Mouse (Mus musculus) lung, postnatal 25 days (tissue): ENCODE measurements at regions not wholly inside any gene's neighbourhood (a gene's known extent, or its start where the extent isn't known, plus 50 kb on each side); places are given as distances from the start of the nearest gene placed in this dataset.

ENCODE experiments used
- DNase-seq: peaks from one replicate; pipeline ENCODE4 v3.0.0; 2022; ENCODE audit warnings: low spot score

DNA sequence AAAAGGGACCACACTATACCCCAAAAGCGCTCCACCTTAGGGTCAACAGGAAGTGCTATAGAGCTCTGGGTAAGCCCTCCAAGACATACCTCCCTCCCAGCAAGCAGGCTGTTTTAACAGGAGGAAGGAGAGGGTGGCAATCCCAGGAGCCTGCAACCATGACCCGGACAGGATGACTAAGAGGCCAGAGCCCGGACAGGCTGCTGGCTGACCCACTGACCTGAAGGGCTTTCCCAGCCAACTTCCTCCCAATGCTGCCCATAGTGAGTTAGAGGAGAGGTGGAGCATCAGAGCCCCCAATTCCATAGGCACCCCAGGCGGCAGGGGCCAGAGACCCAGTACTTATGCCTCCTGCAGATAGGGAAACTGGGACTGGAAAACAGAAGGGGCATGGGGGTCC is 136.3 kb downstream of the Utp6 start:
- DNase-seq, result no peak

DNA sequence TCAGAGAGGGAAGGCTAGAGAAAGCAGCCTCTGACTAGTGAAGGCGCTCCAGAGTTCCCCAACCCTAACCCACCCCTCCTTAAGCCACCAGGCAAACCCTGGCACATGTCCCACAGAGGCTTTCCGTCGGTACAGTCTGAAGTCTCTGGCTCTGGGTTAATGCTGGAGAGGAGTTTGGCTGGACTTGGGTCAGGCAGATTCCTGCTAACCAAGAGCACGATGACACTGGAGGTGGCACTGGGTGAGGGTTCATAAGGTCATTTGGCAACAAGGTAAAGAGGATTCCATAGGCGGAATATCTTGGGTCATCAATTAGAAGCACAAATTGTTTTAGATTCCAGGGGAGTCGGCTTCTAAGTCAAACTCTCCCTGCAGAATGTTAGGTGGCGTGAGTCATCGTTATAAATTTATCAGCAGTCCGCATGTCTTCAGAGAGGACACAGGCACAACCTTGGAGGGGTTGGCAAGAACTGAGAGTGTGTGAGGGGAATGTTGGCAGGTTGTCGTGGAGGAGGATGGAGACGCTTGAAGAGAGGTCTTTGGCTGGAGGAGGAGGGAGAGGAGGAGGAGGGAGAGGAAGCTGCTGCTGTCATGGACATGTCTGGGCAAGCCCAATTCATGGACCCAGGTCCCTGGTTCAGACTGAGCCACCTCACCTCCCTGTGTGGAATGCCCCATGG is 138.4 kb downstream of the Utp6 start:
- DNase-seq, result no peak

DNA sequence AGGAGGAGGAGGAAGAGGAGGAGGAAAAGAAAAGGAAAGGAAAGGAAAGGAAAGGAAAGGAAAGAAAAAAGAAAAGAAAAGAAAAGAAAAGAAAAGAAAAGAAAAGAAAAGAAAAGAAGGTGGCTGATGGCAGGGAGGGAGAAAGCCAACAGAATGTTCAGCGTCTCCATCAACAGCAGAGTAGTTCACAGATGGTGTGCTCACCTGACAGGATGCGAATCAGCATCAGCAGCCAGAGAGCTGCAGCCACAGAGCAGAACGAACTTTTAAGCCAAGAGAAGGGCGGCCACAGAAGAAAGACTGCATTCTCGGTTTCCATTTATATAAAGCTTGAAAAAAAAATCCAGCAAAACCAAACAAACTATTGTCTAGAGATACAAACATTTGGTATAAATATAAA is 140.2 kb downstream of the Utp6 start:
- no peak for DNase-seq

DNA sequence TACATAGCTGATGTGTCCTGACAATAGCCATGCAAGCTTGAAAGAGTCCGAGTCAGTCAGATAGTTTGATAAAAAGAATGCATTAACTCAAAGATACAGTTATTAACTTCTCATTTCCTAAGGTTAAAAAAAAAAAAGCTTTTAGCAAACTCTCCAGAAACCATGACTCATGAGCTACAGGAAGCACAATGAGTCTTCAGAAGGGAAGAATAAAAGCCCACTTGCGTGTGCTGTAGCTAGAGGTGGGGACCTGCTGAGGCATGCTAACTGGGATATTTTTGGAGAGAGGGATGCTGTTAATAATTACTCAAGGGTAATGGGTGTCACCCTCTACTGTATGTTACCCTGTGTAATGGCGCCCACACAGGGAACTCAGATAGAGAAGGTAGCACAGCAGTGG is 147.0 kb downstream of the Utp6 start:
- no peak for DNase-seq

DNA sequence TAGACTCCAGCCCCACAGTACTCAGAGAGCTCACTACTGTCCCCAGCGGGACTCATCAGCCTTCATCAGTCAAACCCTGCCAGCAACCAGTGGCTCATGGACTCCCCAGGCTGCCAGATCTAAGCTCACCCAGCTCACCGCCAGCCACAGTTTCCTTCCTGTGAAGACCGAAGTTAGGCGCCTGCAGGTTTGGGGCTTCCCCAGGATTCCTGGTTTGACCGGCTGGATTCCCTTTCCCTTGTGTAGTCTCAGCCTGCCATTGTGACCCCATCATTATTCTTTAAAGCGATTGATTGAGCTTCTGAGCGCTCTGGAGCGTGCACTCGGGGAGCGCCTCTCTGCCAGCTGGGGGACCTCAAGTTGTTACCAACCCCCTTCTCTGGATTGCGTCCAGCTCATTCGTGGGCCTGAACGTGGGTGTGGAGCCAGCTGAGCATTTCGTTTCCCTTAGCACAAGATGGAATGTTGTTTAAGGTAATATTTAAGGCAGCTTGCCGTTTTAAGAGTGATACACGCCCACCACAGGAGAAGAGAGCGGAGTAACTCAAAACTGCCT is 155.2 kb downstream of the Utp6 start:
- peak; percentile 9 for DNase-seq

DNA sequence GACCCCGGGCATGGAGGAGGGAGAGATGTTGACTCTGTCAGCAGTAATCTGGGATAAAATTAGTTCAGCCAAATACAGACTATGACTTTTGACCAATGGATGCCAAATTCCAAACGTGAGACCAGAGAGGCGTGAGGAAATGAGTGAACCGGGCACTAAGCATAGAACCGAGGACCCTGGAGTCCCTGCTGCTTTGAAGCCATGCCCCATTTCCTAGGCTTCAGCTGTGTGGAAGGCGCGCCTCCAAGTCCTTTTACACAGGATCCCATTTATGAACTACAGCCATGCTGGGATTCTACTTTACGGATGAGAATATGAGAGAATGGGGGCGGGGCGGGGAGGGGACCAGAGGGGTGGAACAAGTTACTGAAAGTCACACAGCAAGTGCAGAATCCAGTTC is 155.8 kb downstream of the Utp6 start:
- DNase-seq, result no peak

DNA sequence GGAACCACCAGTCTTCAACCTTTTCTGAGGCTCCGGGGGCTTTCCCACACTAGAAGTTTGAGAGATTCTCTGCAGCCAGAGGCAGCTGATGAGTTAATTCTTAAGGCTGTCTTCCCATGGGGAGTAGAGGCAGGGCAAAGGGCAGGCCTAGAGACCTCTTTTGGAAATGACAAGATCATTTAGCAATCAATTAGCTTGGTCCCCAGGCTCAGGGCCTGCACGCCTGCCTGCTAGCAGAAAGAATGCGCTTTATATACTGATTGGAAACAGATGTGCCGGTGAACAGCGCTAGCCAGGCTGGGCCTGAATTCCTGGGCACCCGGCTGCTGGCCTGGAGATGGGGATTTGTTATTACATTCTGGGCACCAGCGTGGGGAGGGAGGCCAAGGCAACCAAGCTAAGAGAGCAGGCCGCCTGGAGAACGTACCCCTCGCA is 156.2 kb downstream of the Utp6 start:
- peak; percentile 30 for DNase-seq

DNA sequence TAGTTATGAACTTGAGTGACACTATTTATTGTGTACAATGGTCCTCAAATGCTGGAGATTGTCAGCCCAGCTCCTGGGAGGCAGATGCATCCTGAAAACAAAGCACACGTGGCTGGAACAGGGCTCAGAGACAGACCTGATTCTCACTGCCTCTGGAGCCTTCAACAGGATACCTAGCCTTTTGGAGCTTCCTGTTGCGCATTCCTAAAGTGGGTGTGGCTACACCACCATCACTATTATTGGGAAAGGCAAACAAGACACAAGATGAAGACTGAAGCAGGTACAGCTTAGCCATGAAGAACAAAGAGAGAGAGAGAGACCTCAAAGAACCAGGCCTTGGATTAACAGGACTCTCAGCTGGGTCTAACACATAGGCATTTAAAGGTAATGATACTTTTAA is 158.2 kb downstream of the Utp6 start:
- DNase-seq, result no peak

DNA sequence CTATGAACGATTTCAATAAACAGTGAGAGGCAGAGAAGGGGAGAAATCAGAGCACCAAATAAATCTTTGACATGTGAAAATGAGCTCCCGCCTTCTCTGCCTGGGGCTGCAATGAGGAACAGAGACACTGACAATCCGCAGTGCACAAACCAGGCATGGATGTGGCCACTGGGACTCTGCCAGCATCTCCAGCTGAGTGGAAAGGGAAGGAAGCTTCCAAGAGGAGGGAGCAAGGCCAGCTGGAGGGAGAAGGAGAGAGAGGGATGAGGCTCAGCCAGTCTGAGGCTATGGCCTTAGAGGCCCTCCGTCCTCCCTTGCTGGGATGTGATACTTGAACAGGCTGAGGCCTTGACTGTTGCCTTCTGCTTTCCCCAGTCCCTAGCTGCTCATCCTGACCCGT is 159.2 kb downstream of the Utp6 start:
- peak; percentile 62 for DNase-seq

DNA sequence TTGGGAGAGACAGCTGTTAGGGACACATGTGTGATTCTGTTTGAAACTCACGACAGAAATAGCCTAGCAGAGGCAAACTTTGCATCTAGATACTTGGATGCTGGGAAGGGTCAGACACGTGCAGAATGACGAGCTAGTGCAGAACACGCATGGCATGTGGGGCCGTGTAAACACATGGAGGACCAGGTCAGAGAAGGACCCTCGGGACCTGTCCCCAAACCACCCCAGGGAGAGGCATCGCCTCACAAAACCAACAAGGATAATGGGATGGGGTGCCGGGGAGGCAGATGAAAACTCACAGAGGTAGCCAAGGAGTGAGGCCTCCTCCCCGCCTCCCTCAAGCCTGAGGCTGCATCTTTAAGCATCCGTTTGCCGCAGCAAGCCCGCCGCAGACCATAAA is 159.6 kb downstream of the Utp6 start:
- DNase-seq, result no peak

DNA sequence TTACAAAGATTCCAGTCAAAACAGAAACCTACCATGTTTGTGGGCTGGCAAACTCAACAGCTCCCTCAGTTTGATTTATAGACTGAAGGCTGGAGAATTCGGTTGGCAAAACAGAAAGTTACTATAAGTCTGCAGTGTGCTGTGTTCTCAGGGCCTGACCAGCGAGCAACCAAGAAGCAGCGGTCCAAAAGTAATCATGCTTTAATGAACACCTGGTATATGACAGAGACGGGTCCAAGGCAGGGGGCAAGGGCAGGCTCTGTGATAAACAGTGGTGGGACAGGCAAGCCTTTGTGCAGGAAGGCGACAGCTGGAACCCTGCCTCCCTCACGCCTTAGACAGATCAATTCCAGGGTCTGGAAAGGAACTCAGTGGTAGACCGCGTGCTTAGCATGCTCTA is 161.9 kb downstream of the Utp6 start:
- no peak for DNase-seq

DNA sequence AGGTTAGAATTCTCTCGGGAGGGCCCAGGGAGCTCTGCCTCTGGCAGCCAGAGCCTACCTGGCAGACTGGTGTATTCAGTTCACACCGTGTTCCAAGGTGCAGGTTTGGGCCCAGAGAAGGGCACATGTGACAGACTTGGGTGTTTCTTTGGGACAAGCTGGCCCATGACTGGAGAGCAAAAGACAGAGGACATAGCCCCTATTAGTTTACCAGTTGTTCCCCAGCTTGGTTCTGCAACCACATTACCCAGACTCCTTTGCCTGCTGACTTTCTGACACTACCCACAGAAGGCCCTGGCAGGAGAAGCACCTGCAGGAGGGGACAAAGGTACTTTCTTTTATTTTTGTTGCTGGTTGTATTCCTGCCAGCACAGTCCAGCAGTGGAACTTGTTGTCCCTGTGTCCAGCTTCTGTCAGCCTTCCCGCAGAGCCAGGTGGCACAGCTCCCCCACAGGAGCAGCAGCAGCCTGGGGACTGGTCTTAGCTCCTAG is 173.9 kb downstream of the Utp6 start:
- no peak for DNase-seq

DNA sequence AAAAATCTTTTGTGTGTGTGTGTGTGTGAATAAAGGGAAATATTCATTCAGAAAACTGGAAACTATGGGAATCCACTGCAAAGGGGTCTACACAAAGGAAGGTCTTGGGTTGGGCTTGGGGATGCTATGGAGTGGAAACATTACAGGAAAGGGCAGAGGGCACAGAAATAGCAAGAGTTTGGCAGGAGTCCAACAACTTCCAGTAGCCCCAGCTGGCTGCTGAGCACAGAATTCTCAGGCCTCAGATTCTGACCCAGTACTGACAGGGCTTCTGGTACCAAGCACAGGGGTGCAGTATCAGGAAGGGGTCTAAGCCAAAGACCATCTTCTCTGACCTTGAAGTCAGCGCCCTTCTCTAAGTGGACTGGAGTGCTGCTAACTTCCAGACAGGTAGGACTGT is 174.4 kb downstream of the Utp6 start:
- DNase-seq, result no peak

DNA sequence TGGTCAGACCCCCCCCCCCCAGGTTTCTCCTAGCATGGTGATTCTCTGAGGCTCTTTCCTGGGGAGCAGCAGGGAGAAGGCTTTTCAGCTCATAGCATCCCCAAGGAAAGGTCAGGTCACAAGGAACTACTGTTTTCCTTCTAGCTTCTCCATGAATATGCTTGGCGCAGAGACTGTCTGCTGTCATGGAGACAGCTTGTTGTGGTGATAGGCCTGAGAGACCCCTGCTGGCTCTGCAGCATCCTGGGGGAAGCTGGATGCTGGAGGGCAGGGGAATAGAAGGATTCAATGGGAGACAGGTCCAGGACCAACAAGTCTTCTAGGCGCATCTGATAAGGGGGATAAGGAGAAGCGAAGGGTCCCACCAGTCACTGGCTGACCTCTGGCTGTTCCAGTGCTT is 178.1 kb downstream of the Utp6 start:
- no peak for DNase-seq

DNA sequence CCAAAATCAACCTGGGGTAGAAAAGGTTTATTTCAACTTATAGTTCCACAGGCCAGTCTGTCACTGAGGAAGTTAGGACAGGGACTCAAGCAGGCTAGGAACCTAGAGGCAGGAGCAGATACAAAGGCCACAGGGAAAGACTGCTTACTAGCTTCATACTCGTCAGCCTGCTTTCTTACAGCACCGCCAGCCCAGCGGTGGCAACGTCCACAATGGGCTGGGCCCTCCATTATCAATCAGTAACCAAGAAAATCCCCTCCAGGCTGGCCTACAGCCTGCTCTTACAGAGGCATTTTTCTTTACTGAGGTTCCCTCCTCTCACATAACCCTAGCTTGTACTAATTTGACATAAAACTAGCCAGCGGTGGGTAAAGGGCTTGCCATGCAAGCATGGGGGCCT is 180.2 kb downstream of the Utp6 start:
- no peak for DNase-seq

DNA sequence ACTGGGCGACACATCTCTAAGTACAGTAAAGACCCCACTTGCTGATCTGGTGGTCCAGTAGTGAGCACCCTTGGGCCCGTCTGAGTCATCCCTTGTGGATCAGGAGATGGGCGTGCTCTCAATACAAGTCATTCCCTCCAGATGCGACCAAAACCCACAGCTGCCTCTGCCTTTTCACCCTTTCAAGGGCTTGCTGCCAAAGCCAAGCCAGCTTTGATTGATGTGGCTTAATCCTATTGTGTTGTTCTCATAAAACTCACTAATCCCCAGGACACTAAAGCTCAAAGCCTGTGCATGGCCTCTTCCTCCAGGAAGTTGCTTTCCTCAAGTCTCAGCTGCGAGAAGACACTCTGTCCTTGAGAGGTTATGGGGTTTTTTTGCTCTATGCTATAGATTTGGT is 182.4 kb downstream of the Utp6 start:
- no peak for DNase-seq

DNA sequence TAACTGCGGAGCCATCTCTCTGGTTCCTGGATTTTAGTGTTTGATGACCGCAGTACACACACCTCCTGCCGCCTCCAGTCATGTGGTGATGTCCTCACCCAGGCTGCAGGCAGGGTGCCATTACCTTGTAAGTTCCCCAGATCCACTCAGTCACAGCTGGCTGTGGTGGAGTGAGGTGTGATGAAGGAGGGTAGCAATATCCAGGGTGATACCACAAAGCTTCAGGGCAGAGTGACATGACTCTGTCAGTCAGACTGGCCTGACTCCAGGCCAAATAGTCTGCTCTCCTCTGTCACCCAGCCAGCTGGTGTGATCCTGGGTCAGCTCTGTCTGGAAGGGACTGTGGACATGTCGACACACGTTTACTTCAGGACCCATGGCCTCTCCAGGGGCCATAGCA is 183.7 kb downstream of the Utp6 start:
- no peak for DNase-seq

DNA sequence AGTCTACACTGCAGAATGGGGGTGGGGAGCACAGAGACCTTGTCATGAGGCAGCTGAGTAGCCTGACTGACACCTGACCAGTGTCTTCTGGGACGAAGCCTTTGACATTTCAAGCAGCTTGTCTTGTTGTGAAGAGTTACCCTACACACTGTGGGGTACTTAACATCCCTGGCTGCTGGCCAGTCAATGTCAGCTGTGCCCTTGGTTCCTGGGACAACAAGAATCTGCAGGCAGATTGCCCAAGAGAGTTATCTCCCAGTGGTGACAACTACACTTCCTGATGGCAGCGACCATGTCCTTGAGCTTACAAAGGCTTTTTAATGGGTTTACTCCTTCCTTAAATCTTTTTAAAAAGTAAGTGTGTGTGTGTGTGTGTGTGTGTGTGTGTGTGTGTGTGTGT is 184.2 kb downstream of the Utp6 start:
- no peak for DNase-seq

DNA sequence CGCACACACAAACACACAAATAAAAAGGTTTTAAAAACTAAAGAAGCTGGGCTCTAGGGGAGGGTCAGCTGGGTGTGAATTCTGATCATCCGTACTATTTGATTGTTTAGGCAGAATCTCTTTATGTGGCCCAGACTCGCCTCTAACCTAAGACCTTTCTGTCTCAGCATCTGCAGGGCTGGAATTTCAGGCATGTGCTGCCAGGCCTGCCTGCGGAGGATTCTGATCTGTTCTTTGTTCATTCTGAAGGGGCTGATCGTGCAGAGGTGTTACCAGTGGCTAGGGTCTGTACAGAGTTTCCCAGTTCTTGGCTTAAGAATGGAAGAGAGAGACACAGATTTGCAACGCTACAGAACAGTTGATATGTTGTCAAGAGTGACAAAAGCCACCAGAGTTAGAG is 185.6 kb downstream of the Rab11fip4 start:
- DNase-seq, result no peak

DNA sequence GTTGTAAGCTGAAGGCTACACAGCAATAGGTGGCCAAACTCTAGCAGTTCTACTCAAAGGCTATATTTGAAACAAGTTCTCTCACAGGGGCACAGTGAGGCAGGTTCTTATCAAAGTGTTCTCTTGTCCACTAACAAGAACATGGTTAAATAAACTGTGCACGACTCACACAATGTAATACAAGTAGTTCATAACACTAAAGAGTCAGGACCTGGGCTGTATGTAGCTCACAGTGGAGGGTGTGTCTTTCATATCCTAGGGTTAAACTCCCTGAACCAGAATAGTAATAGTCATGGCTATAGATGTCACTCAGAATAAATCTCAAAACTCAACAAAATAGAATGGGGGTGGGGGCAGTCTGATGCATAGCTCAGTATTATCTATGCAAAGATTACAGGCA is 182.7 kb downstream of the Rab11fip4 start:
- no peak for DNase-seq

DNA sequence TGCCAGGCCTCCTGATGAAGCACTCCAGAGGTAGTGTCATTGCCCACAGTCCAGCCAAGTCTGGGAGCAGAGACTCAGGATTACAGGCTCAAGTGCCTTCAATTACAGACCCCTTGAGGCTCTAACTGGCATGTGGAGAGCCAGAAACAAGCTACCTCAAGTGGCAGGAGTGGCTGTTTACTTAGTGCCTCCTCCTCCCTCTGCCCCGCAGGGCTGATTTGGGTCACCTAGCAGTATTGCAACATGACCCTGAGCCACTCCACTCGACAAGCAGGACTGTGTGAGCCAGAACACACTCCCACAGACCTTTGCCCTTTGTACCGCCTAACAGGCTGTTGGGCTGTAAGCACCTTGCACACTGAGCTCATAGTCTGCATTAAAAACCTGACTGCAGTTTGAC is 180.4 kb downstream of the Rab11fip4 start:
- DNase-seq, result peak; percentile 94

DNA sequence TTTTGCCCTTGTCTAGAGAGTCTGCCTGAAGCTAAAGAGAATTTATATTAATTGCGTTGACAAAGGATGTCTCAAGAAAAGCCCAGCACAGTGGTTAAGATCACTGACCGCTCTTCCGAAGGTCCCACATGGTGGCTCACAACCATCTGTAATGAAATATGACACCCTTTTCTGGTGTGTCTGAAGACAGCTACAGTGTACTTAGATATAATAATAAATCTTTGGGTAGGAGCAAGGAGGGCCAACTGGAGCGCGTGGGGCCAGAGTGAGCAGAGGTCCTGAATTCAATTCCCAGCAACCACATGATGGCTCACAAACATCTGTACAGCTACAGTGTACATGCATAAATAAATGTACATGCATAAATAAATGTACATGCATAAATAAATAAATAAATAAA is 176.1 kb downstream of the Rab11fip4 start:
- DNase-seq, result no peak

DNA sequence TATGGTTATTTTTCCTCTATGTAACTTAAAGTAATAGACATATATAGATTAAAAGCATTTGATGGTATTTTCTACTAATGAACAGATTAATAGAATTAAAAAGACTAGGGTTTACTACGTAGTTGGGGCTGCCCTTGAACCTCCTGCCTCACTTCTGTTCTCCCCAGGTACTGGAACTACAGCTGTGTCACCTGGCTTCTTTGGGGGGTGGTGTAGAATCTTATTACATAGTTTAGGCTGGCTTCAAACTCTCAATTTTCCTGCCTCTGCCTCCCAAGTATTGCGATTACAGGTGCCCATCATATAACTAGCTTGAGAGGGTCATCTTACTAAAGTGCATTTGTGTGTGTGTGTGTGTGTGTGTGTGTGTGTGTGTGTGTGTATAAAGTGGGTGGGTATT is 175.0 kb downstream of the Rab11fip4 start:
- no peak for DNase-seq

DNA sequence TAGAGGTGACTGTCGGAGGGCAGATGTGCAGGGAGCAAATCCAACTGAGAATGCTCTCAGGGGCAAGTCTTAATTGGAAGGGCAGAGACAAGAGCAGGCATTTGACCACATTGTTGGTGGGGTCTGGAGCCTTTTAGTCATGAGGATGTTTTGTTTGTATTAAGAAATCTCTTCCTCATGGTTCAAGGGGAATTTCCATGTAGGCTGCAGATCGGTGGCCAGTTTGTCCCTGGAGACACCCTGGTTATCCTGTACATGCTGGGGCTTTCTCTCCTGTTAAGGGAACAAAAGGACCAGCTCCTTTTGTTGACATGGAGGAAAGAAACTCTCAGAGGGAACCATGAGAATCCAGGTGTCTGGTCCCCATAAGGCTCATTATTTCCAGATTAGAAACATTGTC is 174.4 kb downstream of the Rab11fip4 start:
- DNase-seq, result no peak
